Mouse (Mus musculus) adrenal gland, adult 8-10 months (tissue): Measurements from ENCODE around the gene Limk1. TPM values are rescaled to one million over a fixed set of nuclear protein-coding genes. Genes with fewer than 3 reads are reported as not detected.
A peak's percentile ranks its signal among the peaks of the same experiment; 100 is the strongest.
"Not testable (repeated sequence)": the region's sequence is repeated elsewhere in the genome, so short reads cannot be mapped to it uniquely, and the experiment has no call there.

Experiments
- DNase-seq: peaks from one replicate; pipeline ENCODE4 v3.0.0; 2022
- total RNA-seq, 4 experiments: library from RNA; stranded (reverse); gene quantifications; 2 replicates each; pipeline ENCODE4 v1.2.4; 2022

Limk1 gene
- total RNA-seq, 4 experiments from 2014 or later = 22.4 to 25.4 (median 23.7) TPM

DNA sequence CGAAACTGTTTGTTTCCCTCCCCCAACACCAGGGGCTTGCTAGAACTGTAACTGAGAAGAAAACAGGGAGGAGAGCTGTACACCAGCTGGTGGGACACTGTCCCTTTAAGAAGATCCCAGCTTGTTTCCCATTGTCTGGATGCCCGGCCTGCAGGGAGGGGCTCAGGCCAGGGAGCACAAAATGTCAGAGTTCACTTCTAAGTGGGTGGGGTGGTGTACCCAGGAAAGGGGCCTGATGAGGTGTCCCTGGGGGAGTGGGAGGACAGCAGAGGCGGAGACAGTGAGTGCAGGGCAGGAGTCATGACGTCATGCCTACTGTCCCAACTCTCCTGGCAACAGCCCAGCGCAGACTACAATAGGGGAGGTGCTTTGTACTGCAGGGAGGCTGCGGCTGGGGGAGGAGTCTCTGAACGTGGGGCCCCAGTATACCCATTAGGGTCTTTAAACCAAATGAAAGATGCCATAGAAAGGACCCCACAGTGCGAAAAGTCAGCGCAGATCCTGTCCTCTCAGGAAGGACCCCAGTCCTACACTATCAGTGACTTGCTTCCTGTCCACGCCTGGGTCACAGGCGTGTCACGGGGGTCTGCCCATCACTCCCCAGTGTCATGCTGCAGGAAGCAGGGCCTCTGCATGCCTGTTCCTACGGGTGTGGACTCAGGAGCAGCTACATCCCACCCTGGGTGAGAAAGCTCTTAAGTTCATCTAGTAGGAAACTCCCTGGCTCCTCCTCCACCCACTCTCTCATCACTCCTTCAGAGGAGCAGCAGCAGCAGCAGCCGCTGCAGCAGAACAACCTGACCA, 12.2 kb downstream of the Limk1 start:
- DNase-seq = peak; percentile 82

DNA sequence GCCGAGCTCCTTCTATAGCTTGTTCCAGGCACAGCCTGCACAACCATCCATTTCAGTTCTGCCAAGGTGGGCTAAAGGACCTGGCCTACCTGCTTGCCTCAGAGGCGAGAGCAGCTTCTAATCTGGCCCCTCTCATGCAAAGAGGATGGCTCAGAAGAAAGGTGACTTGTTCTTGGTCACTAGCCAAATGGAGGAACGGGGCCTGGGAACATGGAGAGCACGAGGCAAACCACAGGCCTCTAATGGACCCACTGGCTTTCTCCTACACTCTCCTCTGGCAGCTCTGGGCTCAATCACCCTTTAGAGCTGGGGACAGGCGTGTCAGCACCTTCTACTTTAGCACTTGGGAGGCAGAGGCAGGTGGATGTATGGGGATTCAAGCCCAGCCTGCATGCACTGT, 13.4 kb downstream of the Limk1 start:
- DNase-seq = no peak

DNA sequence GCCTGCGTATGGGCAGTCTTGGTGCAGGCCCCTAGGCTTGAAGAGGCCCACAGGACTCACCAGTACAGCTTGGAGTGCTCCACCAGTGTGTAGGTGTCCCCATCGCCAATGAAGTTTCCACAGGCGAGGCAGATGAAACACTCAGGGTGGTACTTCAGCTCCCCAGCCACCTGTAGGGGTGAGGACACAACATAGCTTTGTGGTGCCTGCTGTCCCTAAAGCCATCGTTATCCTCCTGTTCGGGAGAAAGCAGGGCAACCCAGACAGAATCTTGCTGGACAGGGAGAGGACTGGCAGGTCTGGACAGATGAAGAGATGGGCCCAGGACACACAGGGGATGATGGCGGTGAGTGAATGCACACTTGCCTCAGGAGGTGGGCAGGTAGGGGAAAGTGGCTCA, 15.8 kb downstream of the Limk1 start:
- DNase-seq = no peak

DNA sequence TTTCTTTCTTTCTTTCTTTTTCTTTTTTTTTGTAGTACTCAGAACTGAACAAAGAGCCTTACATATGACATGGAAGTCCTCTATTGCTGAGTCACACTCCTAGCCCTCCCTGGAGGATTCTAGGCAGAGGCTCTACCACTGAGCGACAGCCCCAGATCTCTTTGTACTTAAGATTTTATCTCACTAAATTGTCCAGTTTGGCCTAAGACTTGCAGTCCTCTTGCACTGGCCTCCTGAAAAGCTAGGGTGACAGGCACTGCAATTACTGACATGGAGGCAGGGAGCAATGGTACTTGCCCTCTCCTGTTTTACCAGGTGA, 16.2 kb downstream of the Limk1 start:
- no peak for DNase-seq

DNA sequence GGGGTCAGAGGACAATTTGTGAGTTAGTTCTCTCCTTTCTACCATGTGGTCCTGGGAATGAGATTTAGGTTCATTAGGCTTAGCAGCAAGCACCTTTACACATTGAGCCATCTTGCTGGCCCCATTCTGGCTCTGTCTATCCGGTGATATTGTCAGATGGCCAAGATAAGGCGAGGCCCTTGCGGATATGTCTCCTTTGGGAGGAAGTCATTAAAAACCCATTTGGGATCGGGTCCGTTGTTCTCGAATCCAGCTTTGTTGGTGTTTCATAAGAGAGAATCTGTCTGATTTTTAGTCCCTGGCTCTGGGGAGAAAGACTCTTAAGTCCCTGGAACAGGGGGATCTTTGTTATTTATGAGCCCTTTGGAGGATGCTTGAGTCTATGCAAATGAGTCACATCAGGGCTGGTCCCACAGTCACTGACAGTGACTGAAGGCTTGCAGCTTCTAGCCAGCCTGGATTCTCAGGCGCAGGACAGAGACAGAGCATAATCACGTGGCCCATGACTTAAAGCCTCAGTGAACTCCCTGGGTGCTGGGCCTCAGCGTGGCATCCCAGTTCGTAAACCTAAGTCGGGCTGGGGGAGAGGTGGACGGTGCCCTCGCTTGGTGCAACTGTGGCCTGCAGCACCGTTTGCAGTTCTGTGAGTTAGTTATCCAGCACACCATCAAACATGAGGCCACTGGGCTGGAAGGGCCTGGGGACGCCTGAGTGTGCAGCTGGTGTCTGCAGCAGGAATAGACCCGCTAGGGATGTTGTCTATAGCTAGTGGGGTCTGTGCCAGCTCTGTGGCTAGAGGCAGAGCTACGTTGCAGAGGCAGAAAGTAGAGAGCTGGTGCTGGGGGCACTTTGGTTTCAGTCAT, 16.8 kb downstream of the Limk1 start:
- no peak for DNase-seq

DNA sequence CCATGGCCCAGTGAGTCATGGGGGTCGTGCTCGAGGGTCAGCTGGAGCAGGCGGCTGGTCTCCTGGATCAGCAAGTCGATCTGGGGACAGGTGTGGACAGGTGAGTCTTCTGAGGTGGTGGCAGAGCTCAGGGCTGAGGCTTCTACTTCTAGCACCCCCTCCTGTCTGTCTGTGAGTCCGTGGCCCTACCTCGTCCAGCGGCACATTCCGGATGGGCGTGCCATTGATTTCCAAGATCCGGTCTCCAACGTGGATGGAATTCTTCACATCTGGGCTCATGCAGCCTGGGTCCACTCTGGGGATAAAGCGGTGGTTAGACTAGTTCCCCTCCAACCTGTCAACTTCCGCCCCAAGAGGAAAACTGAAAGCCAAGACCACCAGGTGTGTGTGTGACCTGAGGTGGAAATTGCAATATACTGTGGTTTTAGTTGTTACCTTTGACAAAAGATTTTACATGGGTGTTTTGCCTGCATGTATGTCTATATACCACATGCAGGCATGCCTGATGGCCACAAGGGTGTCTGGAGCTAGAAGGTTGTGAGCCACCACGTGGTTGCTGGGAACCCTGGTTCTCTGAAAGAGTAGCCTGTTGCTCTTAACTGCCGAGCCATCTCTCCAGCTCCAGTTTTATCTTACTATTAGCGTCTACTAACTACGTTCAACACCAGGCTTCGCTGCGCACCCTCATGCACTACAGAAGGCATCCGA, 19.2 kb downstream of the Limk1 start:
- no peak for DNase-seq

DNA sequence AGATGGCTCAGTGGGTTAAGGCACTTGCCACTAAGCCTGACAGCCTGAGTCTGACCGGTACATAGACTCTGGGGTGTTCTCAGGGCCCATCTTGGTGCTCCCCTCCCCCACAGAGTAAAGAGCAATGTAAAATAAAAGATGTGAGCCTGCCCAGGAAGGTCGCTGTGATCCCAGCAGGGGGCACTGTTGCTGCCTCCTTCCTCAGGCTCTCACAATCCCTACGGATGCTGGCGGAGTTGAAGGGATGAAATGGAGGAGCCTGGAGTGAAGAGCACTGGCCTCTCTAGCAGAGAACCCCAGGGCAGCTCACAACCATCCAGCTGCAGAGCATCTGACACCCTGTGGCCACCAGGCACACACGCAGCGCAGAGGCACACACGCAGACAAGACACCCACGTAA, 19.9 kb downstream of the Limk1 start:
- no peak for DNase-seq

DNA sequence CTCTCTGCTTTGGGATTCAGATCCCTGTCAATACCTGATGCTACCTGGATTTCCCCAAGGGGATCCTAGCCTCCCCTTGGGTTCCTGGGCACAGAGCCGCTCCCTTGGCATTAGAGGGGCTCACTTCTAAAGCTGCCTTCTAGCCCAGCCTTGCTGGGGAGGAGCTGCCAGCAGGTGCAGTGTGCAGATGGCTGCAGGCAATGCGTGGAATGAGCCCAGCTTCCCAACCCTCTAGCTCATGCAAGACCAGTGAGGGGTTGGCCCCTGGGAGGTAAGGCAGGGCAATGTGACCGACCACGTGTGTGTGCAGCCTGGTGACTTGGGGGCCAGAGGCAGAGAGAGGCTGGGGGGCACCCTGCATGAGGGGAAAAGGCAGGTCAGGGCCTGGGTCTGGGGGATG, 31.7 kb downstream of the Limk1 start:
- no peak for DNase-seq

DNA sequence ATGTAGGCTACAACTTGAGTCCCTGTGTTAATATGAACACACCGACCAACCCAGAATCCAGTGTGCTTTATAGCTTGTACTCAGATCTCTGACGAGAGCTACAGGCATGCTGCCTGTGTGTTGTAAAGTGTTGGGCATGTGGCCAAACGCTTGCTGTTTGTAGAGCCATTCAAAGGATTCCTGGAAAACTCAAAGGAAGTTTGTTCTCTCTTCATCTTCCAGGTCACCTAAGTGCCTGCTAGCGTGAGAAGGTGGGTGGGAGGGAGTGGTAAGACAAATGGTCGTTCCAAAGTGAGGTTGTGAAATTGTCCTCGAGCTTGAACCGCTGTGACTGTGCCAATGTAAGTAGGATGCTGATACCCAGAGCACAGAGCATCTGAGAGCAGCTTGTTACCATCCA, 36.4 kb downstream of the Limk1 start:
- DNase-seq = no peak

DNA sequence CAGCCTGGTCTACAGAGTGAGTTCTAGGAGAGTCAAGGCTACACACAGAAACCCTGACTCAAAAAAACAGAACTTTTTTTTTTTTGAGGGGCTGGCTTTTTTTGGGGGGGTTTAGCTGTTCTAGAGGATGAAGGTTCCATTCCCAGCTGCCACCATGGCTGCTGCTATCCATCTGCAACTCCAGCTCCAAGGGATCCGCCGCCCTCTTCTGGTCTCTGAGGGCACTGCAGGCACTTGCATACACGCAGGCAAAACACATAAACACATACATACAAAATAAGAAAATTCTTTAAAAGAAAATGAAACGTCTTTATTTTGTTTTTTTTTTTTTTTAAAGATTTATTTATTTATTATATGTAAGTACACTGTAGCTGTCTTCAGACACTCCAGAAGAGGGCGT, 37.5 kb downstream of the Limk1 start:
- DNase-seq = no peak

DNA sequence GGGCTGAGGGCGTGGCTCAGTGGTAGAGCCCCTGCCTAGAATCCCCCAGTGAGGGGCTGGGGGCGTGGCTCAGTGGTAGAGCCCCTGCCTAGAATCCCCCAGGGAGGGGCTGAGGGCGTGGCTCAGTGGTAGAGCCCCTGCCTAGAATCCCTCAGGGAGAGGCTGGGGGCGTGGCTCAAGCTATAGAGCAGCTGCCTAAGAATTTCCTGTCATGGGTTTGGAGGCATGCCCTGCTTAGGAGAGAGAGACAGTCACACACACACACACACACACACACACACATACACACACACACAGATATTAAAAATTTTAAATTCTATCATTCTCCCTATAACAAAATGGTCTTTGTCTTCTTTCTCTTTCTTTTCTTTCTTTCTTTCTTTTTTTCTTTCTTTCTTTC, 39.4 kb downstream of the Limk1 start:
- DNase-seq = not testable (repeated sequence)

DNA sequence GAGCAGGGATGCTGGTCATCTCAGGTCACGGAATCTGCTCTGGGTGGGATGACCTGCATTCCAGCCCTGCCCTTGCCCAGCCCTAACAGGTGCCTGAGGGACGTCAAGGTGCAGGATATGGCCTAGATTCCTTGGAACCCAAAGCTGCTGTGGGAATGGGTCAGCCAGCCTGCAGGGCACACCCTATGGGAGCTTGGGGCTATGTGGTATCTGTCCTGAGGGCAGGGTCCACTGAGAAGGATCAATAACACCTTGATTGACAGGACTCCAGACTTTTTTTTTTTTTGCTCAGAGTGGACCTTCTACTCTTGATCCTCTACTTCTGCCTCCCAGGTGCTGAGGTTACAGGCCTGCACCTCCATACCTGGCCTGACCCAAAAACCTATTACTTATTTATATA, 41.0 kb downstream of the Limk1 start:
- no peak for DNase-seq

DNA sequence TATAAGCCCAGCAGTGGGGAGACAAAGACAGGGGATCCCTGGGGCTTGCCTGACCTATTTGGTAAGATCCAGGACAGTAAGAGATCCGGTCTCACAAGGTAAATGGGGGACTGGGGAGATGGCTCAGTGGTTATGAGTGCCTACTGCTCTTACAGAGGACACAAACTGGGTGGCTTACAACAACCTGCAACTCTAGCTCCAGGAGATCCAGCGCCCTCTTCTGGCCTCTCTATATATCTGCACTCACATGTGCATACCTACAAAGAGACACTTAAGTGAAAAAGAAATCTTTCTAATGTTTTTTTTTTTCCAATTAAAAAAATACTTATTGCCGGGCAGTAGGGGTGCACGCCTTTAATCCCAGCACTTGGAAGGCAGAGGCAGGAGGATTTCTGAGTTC, 41.9 kb downstream of the Limk1 start:
- no peak for DNase-seq

DNA sequence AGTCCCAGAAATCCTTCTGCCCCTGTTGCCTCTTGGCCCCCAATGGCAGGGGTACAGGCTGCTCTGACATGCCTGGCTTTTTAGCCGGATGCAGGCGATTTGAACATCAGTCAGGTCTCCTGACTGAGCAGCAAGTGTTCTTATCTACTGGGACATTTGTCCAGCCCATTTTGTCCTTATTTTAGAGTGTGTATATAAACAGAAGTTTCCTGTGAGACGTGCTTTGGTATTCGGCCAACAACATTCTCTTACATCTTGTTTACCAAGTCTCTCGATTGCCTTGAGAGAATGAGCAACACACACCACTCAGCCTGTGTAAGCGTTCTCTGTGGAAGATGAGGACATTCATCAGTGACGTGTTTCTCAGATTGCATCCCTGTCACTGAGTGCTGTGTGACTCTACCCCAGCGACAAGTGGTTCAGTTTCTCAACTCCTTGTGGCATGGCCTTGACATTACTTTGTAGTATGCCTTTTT, 43.7 kb downstream of the Limk1 start:
- peak; percentile 69 for DNase-seq

DNA sequence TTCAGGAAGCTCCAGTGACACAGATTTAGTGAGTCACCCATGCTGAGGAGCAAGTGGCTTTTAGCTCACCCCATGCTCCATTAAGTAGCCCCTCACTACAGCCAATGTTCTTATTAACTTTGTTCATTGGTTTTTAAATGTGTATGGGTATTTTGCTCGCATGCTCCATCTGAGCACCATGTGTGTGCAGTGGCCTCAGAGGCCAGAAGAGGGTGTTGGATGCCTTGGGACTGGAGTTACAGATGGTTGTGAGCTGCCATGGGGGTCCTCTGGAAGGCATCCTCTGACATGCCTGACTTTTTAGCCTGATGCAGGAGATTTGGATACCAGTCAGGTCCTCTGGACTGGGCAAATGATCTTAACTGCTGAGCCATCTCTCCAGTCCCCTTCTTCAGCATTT, 44.3 kb downstream of the Limk1 start:
- no peak for DNase-seq

DNA sequence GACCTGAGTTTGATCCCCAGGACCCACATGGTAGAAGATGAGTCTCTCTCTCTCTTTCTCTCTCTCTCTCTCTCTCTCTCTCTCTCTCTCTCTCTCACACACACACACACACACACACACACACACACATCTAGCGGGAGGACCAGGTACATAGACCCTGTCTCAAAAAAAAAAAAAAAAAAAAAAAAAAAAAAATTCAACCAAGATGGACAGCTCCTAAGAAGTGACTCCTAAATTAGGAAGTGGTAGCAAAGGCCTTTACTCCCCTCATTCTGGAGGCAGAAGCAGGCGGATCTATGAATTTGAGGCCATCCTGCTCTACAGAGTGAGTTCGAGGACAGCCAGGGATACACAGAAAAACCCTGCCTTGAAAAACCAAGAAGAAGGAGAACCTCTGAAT, 48.0 kb downstream of the Limk1 start:
- DNase-seq = no peak

DNA sequence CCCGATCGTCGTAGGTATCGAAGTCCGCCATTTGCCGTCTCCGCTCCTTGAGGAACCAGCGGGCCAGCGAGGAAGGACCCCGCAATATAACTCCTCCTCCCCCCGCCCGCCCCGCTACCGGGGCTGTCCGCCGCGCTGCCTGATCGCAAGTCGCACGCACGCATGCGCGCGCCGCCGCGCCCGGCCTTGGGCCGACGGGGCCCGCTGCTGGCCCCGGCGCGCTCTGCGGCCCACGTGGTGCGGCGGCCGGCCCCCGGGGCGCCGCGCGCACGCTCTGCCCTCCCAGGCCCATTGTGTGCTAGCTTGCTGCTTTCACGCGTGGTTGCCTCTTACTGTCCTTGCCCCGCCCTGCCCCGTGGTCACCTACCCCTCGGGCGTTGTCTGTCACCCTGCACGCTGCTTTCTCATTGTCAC, 49.1 kb downstream of the Limk1 start, which contains the start of gene Eif4h:
TSS of gene Eif4h (minus strand) at position 222 of the 414 bp plus-strand sequence.
- DNase-seq = peak; percentile 94

DNA sequence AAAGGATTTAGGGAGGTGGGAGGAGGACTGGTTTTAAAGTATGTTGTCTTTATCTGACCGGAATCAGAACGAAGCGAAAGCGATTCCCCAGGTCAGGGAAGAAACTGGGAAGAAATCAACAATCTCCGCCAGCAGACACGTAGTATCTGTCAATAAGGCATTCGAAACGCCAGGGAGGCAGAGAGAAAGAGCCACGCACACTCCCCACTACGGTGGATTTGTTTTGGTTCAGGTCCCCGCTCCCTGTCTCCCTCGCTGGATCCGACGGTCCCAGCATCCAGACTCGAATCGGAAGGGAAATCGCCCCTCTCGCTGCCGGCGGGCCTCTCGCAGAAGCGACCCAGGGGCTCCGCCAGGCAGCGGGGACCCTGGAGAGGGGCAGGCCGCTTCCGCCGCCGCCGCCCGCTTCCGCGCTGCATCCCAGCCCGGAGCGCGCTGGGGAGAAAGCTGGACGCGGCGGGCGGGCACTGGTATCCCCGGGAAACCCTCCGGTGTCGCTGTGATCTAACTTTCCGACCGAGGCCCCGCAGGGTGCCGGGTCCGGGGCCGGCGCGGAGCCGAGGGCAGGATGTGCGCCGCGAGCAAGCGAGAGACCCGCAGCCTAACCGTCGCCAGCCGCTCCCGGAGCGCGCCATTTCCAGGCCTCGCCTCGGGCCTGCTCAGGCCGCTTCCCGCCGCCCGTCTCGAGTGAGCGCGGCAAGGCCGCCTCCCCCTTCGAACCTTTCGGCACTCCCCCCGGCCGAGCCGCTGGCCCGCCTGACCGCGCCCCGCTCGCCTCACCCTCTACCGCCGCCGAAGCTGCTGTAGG, 49.7 kb downstream of the Limk1 start:
- no peak for DNase-seq

DNA sequence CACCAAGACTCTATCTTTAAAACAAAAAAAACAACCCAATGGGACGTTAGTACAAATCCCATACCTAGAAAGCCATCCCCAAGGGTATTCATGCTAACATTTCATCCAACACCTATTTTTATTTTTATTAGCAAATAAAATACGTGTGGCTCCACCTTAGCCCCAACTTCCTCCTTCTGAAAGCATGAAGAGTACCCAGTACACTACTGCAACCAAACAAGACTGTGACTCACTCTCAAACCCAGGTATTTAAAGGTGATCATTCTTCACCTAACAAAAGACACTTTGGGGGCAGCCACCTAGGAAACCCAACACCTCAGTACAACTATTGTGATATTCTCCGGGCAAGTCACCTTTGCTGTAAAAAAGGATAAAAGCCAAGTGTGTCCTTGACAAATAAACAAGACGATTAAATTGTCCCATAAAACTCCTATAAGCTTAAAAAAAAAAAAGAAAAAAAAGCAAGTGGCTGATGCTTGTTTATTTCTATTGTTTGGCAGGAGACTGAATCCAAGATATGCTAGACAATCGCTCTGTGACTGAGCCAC, 50.5 kb downstream of the Limk1 start:
- DNase-seq = no peak

DNA sequence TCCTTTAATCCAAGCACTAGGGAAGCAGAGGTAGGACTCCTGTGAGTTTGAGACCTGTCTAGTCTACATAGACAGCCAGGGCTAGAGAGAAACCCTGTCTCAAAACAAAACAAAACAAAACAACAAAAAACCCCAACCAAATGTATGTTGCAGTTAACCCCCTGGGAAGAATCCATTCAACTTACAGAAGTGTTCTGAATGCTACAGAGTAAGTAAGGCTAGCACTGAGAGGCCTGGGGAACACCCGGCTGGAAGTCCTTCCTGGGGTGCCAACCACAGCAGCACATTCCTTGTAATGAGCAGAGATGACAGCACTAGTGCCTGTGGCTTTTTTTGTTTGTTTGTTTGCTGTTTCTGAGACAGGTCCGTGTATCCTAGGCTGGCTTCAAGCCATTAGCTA, 55.6 kb downstream of the Limk1 start:
- no peak for DNase-seq

DNA sequence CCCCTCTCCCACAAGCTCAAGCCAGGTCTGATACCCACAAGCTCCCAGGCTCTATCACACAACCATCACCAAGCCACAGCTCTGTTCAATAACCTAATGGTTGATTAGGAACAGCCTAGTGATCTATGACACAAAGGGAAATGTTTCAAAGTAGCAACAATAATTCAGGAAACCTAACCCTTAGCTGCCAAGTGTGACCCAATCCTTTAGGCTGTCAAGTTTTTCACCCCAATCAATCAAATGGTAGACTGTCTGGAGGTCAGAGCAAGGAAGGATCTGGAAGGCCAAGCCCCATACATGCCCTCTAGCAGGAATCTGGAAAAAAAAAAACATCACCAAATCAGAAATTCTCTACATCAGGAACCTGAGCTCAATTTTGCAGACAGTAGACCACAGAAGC, 57.6 kb downstream of the Limk1 start:
- DNase-seq = no peak

DNA sequence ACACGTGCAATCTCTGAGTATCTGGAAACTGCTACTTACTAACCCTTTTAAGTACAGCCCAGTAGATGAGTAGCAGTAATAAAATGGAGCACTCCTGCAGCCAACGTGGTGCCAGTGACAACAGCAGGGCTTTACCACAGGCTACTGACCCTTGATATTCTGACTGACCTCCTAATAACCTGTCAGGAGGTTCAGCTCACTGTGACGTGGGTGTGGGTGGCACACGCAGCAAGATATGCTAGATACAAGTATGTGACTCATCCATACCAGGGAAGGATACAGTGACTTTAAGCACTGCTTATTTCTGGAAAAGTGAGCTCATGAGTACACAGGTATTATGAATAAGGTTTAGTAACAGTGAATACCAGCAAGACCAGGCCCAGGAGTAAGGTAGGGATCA, 58.9 kb downstream of the Limk1 start:
- no peak for DNase-seq
